Mouse (Mus musculus) bone marrow macrophage, adult 2 months (primary cell): ENCODE measurements around the gene Atg16l1. TPM values are rescaled to one million over a fixed set of nuclear protein-coding genes. Genes with fewer than 3 reads are reported as not detected.

ENCODE experiments used
- H3K27ac ChIP-seq: 2 replicates; pipeline ENCODE4 v1.5.1; 2012; ENCODE audit warnings: low read depth, low read length; ENCODE audit not compliant: insufficient read depth
- H3K4me1 ChIP-seq: 2 replicates; pipeline ENCODE4 v1.6.1; 2012; ENCODE audit warnings: low read length; ENCODE audit not compliant: control insufficient read depth, insufficient read depth
- H3K4me3 ChIP-seq: 2 replicates; pipeline ENCODE4 v1.5.1; 2012; ENCODE audit warnings: mild to moderate bottlenecking, low read length, moderate library complexity; ENCODE audit not compliant: insufficient read depth
- CTCF ChIP-seq: IDR thresholded peaks from 2 replicates; pipeline ENCODE4 v1.5.1; 2012; ENCODE audit warnings: low read depth, mild to moderate bottlenecking, low read length, moderate library complexity
- POLR2A ChIP-seq: IDR thresholded peaks from 2 replicates; pipeline ENCODE4 v1.6.1; 2012; ENCODE audit warnings: mild to moderate bottlenecking, low read depth, low read length, borderline replicate concordance
- polyA plus RNA-seq: library from polyadenylated mRNA; stranded (reverse); fragments of >200 nt; gene quantifications from 2 replicates; pipeline ENCODE4 v1.2.4, GENCODE M21; 2012; ENCODE audit not compliant: missing spikeins, insufficient read depth, insufficient read length

Gene Atg16l1
- polyA plus RNA-seq = 25.9 and 28.1 TPM in 2 replicates

- H3K27ac ChIP-seq = peak within 1 kb of the TSS; percentile 78
- 0 out of 2 replicates have a peak, but pooled peaks have one; percentile 19 for TF ChIP-seq CTCF
- no peak for TF ChIP-seq POLR2A
- peak within 1 kb of the TSS; percentile 90 for H3K4me3 ChIP-seq
- H3K4me1 ChIP-seq = peaks cover 22% of the 10 kb centered on the region
These were observed at the start of gene Atg16l1 for GRCm38 (mm10) chr1:87755641-87756470. TSS of gene Atg16l1 (plus strand) at chr1:87755870.

GRCm38 (mm10) chr1:87706361-87706760 is 49.3 kb upstream of the Atg16l1 start:
- TF ChIP-seq POLR2A (no peak), CTCF (no peak)

GRCm38 (mm10) chr1:87709020-87709419 is 46.6 kb upstream of the Atg16l1 start:
- no peak for TF ChIP-seq POLR2A
- no peak for TF ChIP-seq CTCF
- no peak overlapping the region for H3K4me3 ChIP-seq
- no peaks in the 10 kb centered on the region for H3K4me1 ChIP-seq

More at GRCm38 (mm10) chr1:87706361-87706760, 49.3 kb upstream of the Atg16l1 start:
- Histone ChIP-seq H3K27ac (no peak overlapping the region), H3K4me1 (no peaks in the 10 kb centered on the region), H3K4me3 (no peak overlapping the region)

GRCm38 (mm10) chr1:87709661-87710270 is 45.9 kb upstream of the Atg16l1 start:
- no peak overlapping the region for H3K4me3 ChIP-seq

More at GRCm38 (mm10) chr1:87709020-87709419, 46.6 kb upstream of the Atg16l1 start:
- H3K27ac ChIP-seq = no peak overlapping the region

DNA sequence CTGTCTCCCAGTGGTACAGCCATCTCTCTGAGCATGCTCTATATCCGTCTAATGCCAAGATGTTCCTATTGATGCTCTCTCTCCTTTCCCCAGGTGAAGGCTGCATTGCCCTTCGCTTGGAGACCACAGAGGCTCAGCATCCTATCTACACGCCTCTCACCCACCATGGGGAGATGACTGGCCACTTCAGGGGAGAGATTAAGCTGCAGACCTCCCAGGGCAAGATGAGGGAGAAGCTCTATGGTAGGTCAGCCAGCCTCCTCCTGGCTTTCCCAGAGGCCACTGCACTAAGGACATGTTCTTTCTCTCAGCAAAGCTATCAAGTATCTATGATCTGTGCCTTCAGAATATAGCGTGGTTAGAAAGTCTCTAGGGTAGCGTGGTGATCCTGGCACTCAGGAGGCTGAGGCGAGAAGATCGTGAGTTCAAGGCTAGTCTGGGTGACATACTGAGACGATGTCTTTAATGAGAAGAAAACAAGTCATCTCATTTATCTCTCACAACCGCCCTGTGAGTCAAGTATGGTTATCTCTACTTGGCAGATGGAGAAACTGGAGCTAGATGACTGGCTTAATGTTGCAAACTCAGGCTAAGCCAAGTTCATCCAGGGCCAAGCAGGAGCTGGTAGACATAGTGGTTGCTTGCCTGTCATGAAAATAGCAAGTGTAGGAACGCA is 43.6 kb upstream of the Atg16l1 start:
- Histone ChIP-seq H3K4me1 (no peaks in the 10 kb centered on the region), H3K27ac (no peak overlapping the region), H3K4me3 (no peak overlapping the region)
- TF ChIP-seq POLR2A (no peak), CTCF (no peak)

More at GRCm38 (mm10) chr1:87709661-87710270, 45.9 kb upstream of the Atg16l1 start:
- Histone ChIP-seq H3K4me1 (no peaks in the 10 kb centered on the region), H3K27ac (no peak overlapping the region)
- TF ChIP-seq POLR2A (no peak), CTCF (no peak)

GRCm38 (mm10) chr1:87712614-87712971 is 43.1 kb upstream of the Atg16l1 start:
- no peaks in the 10 kb centered on the region for H3K4me1 ChIP-seq
- no peak overlapping the region for H3K4me3 ChIP-seq
- no peak for TF ChIP-seq CTCF
- TF ChIP-seq POLR2A = no peak
- H3K27ac ChIP-seq = no peak overlapping the region

DNA sequence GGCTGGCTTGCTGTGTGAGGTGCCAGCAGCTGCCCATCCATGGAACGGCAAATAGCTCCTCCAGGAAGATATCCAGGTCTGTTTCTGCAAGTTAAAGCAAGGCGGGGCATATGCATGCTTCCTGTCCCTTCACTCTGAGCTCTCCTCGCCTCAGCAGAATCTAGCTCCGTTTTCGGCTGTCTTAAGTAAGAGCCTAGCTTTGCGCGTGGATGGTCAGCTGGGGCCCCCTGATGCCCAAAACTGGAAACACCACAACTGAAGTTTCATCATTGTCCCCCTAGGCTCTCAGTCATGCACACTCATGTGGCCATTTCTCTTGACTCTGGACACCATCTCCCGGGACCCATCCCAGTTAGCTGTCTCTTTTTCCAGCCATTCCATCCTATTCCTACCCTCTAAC is 34.3 kb upstream of the Atg16l1 start:
- H3K4me3 ChIP-seq = no peak overlapping the region
- TF ChIP-seq CTCF = no peak
- no peak for TF ChIP-seq POLR2A
- H3K4me1 ChIP-seq = peaks cover 7% of the 10 kb centered on the region
- no peak overlapping the region for H3K27ac ChIP-seq

DNA sequence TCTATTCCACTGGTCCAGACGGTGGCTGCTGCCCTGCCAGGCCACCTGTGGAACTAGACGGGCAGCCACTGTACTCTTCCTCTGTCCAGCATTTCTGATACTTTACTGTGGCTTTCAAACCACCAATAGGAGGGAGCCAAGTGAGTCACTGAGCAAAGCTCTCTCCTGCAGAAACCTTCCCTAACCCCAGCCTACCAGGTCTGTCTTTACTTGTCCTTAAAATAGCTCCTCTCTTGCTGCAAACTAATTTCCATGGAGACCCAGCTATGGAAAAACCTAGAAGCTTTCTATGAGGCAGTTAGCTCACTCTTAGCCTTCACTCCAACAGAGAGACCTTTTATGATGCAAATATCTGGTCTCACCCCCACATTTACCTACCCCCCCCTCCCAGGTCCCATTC is 33.6 kb upstream of the Atg16l1 start:
- H3K4me3 ChIP-seq = no peak overlapping the region
- TF ChIP-seq CTCF (no peak), POLR2A (no peak)
- peaks cover 7% of the 10 kb centered on the region for H3K4me1 ChIP-seq
- no peak overlapping the region for H3K27ac ChIP-seq

DNA sequence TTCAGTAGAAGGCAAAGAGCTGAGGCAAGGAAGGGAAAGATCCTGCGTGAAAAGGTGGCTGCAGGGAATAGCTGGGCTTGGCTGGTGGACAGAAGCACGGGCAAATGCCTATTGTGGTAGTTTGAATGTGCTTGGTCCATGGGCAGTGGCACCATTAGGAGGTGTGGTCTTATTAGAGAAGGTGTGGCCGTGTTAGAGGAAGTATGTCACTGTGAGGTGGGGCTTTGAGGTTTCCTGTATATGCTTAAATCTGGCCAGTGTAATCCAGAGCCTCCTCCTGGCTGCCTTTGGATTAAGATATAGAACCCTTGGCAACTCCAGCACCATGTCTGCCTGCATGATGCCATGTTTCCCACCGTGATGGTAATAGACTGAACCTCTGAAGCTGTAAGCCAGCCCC is 32.3 kb upstream of the Atg16l1 start:
- Histone ChIP-seq H3K27ac (no peak overlapping the region), H3K4me1 (peaks cover 7% of the 10 kb centered on the region), H3K4me3 (no peak overlapping the region)
- no peak for TF ChIP-seq CTCF
- no peak for TF ChIP-seq POLR2A

DNA sequence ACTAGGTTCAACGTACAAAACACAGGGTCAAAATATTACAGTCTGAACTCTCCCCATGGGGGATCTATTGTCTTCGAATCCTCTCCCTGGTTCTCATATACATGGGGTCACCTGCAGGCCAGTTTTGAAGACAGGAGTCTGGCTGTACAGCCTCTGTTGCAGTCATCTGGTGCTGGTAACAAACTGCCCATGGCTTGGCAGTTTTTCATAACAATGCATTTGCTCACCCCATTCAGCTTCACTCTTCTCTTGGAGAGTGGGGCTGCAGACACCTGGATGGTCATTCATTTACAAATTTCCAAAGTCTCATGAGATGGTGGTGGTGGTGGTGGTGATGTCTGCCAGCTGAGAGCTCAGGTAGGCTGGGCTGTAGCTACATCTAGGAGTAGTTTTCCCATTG is 26.6 kb upstream of the Atg16l1 start:
- no peak overlapping the region for H3K27ac ChIP-seq
- no peak overlapping the region for H3K4me3 ChIP-seq
- H3K4me1 ChIP-seq = peaks cover 5% of the 10 kb centered on the region
- TF ChIP-seq POLR2A (no peak), CTCF (no peak)
